Mouse (Mus musculus): ENCODE data around the gene Adprh. TPM values are rescaled to one million over a fixed set of nuclear protein-coding genes. Genes with fewer than 3 reads are reported as not detected.
"Not testable (repeated sequence)": the region's sequence is repeated elsewhere in the genome, so short reads cannot be mapped to it uniquely, and the experiment has no call there.

The Adprh gene
- total RNA-seq, 1 experiment from 2014 or later = 41.2 TPM

GRCm38 (mm10) chr16:38467091-38467916 is 14.8 kb upstream of the Adprh start:
- no peak for DNase-seq

GRCm38 (mm10) chr16:38466089-38466488 is 13.6 kb upstream of the Adprh start:
- DNase-seq = no peak

GRCm38 (mm10) chr16:38463305-38463704 is 10.8 kb upstream of the Adprh start:
- DNase-seq = no peak

DNA sequence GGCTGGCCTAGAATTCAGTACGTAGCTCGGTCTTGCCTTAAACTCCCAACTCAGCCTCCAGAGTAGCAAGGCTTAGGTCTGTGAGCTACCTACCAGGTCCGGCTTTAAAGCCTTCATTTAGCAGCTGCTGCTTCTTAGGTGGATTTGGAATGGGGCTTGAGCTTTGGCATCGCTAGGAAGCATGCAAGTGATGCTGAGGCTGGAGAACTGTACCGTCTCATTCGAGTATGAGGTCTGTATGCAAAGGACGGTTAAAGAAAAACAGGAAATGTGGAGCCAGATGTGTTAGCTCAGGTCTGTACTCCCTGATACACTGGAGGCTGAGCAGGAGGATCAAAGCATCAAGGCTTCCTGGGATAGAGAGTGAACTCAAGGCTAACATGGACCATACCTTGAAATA is 9.7 kb upstream of the Adprh start:
- DNase-seq = no peak

- no peak for DNase-seq
These were observed 9.2 kb upstream of the Adprh start for GRCm38 (mm10) chr16:38461749-38462148.

GRCm38 (mm10) chr16:38459990-38460389 is 7.5 kb upstream of the Adprh start:
- DNase-seq = no peak

DNA sequence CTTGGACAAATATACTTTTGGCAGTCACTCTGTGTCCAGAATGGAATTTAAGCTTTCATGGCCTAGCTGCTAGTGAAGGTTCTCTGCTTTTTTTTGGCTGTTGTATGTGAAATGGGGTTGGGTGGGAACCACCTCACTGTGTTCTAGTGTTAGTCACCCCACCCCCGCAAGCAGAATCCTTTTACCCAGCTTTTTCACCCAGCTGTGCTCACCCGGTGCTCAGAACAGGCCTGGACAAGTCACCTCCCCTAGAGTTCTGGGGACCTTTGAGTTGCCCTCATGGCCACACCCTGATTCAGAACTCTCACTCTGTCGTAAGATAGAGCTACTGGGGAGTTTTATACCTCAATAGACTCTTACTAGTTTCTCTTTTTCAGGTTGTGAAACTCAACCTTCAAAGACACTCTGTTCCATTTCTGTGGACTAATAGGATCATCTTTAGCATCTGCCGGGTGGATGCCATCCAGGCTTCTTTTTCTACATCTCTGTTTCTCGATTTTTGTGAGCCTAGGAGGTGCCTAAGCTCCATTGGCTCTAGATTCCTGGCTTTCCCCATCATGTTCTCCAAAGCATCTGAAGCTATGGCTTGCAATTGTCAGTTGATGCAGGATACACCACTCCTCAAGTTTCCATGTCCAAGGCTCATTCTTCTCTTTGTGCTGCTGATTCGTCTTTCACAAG is 6.2 kb upstream of the Adprh start:
- DNase-seq = no peak

- no peak for DNase-seq
These were observed 4.5 kb upstream of the Adprh start for GRCm38 (mm10) chr16:38456812-38457567.

GRCm38 (mm10) chr16:38455511-38456418 is 3.3 kb upstream of the Adprh start, which contains the start of gene Cd80:
TSS of gene Cd80 (plus strand) at chr16:38455561.
- DNase-seq = no peak

GRCm38 (mm10) chr16:38454533-38455254 is 2.2 kb upstream of the Adprh start:
- no peak for DNase-seq

DNA sequence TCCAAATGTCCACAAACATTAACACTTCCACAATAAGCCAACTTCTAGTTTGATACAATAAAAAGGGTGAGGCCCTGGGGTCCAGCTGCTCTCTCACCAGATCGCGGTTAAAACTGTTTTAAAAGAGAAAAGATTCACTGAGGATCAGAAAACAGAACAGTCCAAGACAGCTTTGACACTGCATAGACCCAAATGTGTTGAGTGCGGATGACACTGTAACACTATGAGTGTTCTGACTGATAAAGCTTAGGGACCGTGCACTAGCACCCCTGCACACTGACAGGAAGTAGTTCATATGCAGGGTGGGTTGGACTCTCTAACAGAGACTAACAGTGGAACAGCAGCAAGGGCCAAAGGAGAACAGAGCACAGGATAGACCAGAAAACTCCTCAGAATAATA is 1.4 kb upstream of the Adprh start:
- DNase-seq = no peak

DNA sequence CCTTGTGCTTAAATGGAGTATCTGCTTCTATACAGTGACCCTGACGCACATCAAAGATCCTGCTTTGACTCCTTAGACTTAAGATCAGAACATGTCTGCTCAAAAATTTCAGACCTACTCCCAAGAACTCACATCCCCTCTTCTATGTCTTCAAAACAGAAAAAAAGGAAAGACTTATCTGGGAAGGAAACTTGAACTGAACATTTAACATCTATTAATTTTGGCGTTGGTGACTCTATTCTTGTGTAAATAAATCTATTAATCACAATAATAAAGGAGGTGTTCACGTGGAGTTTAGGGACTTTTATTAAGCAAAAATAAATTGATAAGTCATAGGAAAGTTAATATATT is 675 bp upstream of the Adprh start:
- no peak for DNase-seq

DNA sequence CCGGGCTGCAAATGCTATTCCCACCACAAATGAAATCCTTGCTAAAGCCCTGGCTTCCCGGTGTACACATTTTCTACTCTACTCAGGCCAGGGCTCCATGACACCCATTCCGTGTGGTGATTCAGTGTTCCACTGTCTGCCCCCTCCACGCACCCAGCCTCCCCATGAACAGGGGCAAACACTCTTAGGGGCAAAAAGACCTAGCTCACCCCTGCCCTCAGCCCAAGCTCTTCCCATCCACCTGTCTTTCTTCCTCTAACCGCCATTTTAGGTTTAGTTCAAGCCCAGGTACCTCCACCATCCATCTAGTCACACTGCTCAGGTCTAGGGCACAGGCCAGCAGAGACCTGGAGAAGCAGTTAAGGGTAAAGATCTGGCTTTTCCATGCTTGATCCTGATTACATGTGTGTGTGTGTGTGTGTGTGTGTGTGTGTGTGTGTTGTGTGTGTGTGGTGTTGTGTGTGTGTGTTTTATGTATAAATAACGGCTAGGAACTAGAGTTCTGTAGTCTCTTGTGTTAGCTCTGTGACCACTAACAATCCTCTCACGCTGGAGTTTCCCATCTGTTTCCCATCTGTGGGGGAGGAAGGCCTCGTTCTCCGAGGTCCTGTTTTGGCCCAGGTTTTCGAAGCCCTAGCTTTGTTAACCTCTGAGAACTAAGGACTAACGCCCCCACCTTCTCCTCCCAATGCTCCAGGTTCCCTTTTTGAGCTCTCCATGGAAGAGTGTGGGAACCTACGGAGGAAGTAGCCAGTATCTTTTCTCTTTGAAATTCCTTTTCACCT is 890 bp downstream of the Adprh start:
- no peak for DNase-seq

GRCm38 (mm10) chr16:38450707-38451106 is 1.8 kb downstream of the Adprh start:
- no peak for DNase-seq

DNA sequence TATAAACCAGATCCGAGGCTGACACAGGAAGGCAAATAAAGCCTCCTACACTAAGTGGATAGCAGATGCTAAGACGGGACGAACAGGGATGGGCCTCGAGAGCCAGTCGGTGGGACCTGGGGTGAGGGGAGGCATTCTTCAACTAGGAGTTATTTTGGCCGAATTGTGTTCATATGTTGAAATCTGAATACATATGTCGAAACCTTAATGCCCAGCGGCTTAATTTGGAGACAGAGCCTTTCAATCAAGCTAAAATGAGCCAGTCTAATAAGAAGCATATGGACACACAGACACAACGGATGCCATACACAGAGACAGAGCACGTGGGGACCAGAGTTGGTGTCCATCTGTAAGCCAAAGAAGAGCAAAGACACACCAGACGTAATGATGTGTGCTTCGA is 4.0 kb downstream of the Adprh start:
- no peak for DNase-seq

GRCm38 (mm10) chr16:38447366-38447765 is 5.1 kb downstream of the Adprh start:
- no peak for DNase-seq

GRCm38 (mm10) chr16:38446141-38446540 is 6.4 kb downstream of the Adprh start:
- not testable (repeated sequence) for DNase-seq

DNA sequence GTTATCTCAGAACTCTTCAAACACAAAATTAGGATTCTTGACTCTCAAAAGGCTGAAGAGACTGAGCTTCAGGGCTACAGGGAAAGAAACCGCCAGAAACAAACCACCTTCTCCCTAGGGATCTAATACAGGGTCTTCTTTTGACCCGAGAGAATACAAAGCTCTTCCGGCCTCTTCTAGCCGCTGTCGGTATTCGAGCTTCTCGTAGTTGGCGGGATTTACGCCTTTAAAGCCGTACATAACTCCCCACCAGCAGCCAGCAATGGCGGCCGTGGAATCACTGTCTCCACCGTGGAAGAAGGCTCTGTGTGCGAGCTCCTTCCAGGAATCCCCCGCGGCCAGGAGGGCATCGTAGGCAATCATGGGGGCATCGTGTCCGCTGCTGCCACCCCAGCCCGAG is 6.9 kb downstream of the Adprh start:
- DNase-seq = no peak

DNA sequence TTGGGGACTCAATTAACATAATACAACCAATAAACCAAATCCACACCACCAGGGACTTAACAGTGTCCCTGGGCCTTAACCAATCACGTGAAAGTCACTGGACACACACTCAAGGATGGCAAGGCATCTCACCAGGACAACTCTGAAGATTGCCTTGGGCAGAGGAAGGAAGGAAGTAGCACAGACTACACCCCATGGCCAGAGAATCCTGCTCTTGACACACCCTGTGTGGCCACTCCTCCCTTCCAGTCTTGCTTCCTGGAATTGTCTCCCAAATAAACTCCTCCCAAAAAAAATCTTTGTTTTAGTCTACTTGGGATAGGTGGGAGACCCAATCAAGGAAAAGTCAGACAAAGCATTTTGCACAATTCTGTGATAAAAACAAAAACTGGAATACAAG is 7.5 kb downstream of the Adprh start:
- no peak for DNase-seq

DNA sequence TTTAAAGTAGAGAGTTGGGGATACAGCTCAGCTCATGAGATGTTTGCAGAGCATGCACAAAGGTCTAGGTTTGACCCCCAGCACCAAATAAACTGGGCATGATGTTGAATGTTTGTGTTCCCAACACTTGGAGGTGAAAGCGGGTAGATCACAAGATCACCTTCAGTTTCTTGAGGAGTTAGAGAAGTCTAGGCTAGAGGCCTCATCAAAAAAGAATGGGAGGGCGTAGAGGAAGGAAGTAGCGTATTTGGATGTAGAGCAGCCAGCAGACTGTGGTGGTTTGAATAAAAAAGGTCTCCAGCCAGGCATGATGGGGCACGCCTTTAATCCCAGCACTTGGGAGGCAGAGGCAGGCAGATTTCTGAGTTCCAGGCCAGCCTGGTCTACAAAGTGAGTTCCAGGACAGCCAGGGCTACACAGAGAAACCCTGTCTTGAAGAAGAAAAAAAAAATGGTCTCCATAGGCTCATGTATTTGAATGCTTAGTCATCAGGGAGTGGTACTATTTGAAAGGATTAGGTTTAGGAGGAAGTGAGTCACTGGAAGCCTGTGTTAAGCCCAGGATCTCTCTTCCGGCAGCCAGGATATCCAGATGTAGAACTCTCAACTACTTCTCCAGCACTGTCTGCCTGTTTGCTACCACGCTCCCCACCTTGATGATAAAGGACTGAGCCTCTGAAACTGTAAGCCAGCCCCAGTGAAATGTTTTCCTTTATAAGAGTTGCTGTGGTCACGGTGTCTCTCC is 8.6 kb downstream of the Adprh start:
- DNase-seq = no peak

Data from adrenal gland, postnatal 14 days (tissue).